Mouse (Mus musculus) myocyte (in vitro differentiated cells): ENCODE measurements around the gene Irgc1. TPM values are rescaled to one million over a fixed set of nuclear protein-coding genes. Genes with fewer than 3 reads are reported as not detected.

Experiments used
- H3K27me3 ChIP-seq: one replicate; pipeline ENCODE4 v1.6.1; 2011; ENCODE audit not compliant: control insufficient read depth, insufficient read depth, insufficient read length
- H3K36me3 ChIP-seq: one replicate; pipeline ENCODE4 v1.6.1; 2011; ENCODE audit not compliant: control insufficient read depth, insufficient read depth
- H3K4me2 ChIP-seq: one replicate; pipeline ENCODE4 v1.6.1; 2011; ENCODE audit warnings: low read depth, control low read depth
- H3K4me3 ChIP-seq: one replicate; pipeline ENCODE4 v1.5.1; 2011; ENCODE audit warnings: mild to moderate bottlenecking, control low read depth, moderate library complexity
- H3K79me2 ChIP-seq: one replicate; pipeline ENCODE4 v1.6.1; 2011; ENCODE audit not compliant: control insufficient read depth, insufficient read depth
- H3ac ChIP-seq: one replicate; pipeline ENCODE4 v1.6.1; 2011; ENCODE audit not compliant: control insufficient read depth, insufficient read length
- CEBPB ChIP-seq: IDR thresholded peaks from 2 replicates; pipeline ENCODE4 v1.6.1; 2011; ENCODE audit warnings: mild to moderate bottlenecking, moderate library complexity; ENCODE audit not compliant: poor library complexity, insufficient read depth, severe bottlenecking
- E2F4 ChIP-seq: IDR thresholded peaks from one replicate; pipeline ENCODE4 v1.6.1; 2011; ENCODE audit warnings: mild to moderate bottlenecking, control low read depth, moderate library complexity; ENCODE audit not compliant: insufficient read depth
- MAX ChIP-seq: IDR thresholded peaks from one replicate; pipeline ENCODE4 v1.6.1; 2011; ENCODE audit warnings: low read depth, mild to moderate bottlenecking, control low read depth
- MYOD1 ChIP-seq, 3 experiments: IDR thresholded peaks; one replicate each; pipeline ENCODE4 v1.6.1; 2011; ENCODE audit warnings: control low read depth in 2 of 3, low read depth in 2 of 3, mild to moderate bottlenecking in 2 of 3, moderate library complexity in 1 of 3; ENCODE audit not compliant: insufficient read length in 2 of 3, control insufficient read depth in 1 of 3
- MYOG ChIP-seq, 3 experiments: IDR thresholded peaks; one replicate each; pipeline ENCODE4 v1.6.1; 2011; ENCODE audit warnings: control low read depth in 2 of 3, low read depth in 2 of 3, mild to moderate bottlenecking in 2 of 3; ENCODE audit not compliant: insufficient read length in 2 of 3, control insufficient read depth in 1 of 3, insufficient read depth in 1 of 3
- POLR2A ChIP-seq: IDR thresholded peaks from one replicate; pipeline ENCODE4 v1.6.1; 2011; ENCODE audit warnings: low read depth, mild to moderate bottlenecking, control low read depth, moderate library complexity; ENCODE audit not compliant: insufficient read length
- POLR2AphosphoS2 ChIP-seq: IDR thresholded peaks from one replicate; pipeline ENCODE4 v1.6.1; 2011; ENCODE audit warnings: low read depth, control low read depth; ENCODE audit not compliant: insufficient read length
- REST ChIP-seq: IDR thresholded peaks from one replicate; pipeline ENCODE4 v1.6.1; 2011; ENCODE audit warnings: mild to moderate bottlenecking, control low read depth, moderate library complexity; ENCODE audit not compliant: insufficient read depth, insufficient read length
- SRF ChIP-seq: IDR thresholded peaks from one replicate; pipeline ENCODE4 v1.6.1; 2011; ENCODE audit warnings: low read depth; ENCODE audit not compliant: control insufficient read depth, insufficient read length
- TCF12 ChIP-seq: IDR thresholded peaks from one replicate; pipeline ENCODE4 v1.6.1; 2011; ENCODE audit warnings: mild to moderate bottlenecking, control low read depth; ENCODE audit not compliant: poor library complexity, insufficient read depth, severe bottlenecking
- TCF3 ChIP-seq: IDR thresholded peaks from one replicate; pipeline ENCODE4 v1.6.1; 2011; ENCODE audit warnings: low read depth, control low read depth; ENCODE audit not compliant: insufficient read length
- USF1 ChIP-seq: IDR thresholded peaks from one replicate; pipeline ENCODE4 v1.6.1; 2011; ENCODE audit warnings: low read depth, mild to moderate bottlenecking, control low read depth, moderate library complexity
- polyA plus RNA-seq: library from polyadenylated mRNA; unstranded; fragments of >200 nt; fragmentation: generic; extraction: Trizol; gene quantifications from one replicate; pipeline ENCODE4 v1.2.1, GENCODE M21; 2012; ENCODE audit warnings: missing spikeins

Irgc1 gene
- polyA plus RNA-seq, 1 experiment: 0.32 TPM

DNA sequence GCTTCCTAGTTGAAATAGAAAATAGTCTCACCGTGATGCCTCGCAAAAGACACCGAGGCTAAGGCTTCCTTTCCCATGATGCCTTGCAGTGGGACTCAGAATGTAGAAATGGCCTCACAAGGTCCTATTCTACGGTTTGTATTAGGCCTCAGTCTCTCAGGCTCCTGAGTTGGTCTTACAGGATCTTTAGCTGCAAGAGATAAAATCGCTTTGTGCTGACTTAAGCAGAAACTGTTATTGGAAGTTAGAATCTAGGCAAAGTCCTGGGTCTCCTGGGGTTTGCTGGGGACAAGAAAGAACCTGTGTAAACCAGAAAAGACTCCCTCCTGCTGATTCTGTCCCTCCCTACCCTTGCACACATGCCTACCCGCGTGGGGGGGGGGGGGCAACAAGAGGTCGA is 24.2 kb upstream of the Irgc1 start:
- Histone ChIP-seq H3K4me3 (no peak overlapping the region), H3K36me3 (peaks cover 10% of the 10 kb centered on the region), H3ac (no peak overlapping the region), H3K27me3 (no peaks in the 10 kb centered on the region), H3K4me2 (no peak overlapping the region), H3K79me2 (no peaks in the 10 kb centered on the region)
- TF ChIP-seq REST: no peak
- no peak for TF ChIP-seq TCF12
- TF ChIP-seq SRF: no peak
- TF ChIP-seq MAX: no peak
- no peak for TF ChIP-seq CEBPB
- no peak for TF ChIP-seq E2F4
- TF ChIP-seq MYOG (IDR thresholded peaks at IDR 0.05; ENCODE audit: control insufficient read depth in 1 of 3, insufficient read depth in 1 of 3, insufficient read length in 2 of 3, low read depth in 2 of 3): no peak

DNA sequence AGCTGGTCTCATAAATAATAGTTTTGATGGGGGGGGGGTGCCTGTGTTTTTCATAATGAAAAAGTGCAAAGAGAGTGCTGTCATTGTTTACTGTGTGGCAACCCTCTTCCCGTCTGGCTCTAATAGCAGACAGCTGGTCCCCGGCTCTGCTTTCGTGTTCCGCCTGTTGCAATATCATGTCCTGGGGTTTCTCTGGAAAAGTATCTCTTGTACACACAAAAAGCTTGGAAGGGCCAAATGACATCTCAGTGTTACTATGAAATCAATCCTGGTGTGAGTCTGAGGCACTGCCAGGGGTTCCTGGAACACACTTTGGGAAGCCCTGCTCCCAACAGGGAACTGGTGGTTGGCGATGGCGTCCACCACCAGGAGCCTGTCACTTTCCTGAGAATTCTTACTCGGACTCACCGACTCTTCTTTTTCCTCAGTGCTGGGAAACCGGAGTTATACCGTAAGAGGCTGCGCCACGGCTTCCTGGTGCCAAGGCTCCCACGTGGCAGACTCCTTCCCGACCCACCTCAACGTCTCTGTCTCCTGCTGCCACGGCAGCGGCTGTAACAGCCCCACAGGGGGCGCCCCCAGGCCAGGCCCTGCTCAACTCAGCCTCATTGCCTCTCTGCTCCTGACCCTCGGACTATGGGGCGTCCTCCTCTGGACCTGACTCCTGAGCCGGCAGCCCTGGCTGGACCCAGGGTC is 22.9 kb upstream of the Irgc1 start:
- Histone ChIP-seq H3K79me2 (no peaks in the 10 kb centered on the region), H3K27me3 (no peaks in the 10 kb centered on the region), H3K36me3 (peaks cover 10% of the 10 kb centered on the region), H3K4me3 (no peak overlapping the region), H3K4me2 (no peak overlapping the region), H3ac (no peak overlapping the region)
- no peak for TF ChIP-seq MYOD1 (IDR thresholded peaks at IDR 0.05; ENCODE audit: control insufficient read depth in 1 of 3, insufficient read length in 2 of 3, low read depth in 2 of 3)
- TF ChIP-seq SRF: no peak
- no peak for TF ChIP-seq MAX
- no peak for TF ChIP-seq CEBPB
- TF ChIP-seq MYOG (IDR thresholded peaks at IDR 0.05; ENCODE audit: control insufficient read depth in 1 of 3, insufficient read depth in 1 of 3, insufficient read length in 2 of 3, low read depth in 2 of 3): no peak
- no peak for TF ChIP-seq TCF12
- no peak for TF ChIP-seq POLR2A
- no peak for TF ChIP-seq USF1
- no peak for TF ChIP-seq POLR2AphosphoS2
- TF ChIP-seq REST: no peak
- TF ChIP-seq TCF3: no peak
- no peak for TF ChIP-seq E2F4

DNA sequence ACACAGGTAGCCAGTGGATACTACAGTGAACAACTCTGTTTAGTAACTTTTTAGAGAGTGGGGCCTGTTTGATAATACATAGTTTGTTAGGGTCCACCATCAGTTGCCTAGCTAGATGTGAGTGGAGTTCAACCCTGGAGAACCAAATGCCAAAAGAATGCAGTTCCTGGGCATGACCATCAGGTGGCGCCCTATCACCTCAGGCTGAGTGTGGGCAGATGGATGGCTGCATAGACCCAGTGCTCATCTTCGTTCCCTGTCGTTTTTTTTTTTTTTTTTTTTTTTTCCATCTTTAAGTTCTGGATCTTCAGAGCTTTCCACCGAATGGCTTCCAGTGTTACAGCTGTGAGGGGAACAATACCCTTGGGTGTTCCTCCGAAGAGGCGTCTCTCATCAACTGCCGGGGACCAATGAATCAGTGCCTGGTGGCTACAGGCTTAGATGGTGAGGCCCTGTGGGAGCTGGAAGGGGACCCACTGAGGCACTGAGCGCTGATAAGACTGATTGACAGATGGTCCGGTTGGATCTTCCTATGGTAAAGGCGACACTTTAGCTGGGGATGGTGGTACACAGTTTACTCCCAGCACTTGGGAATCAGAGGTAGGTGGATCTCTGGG is 21.9 kb upstream of the Irgc1 start:
- no peaks in the 10 kb centered on the region for H3K79me2 ChIP-seq
- no peaks in the 10 kb centered on the region for H3K27me3 ChIP-seq
- H3K4me2 ChIP-seq: no peak overlapping the region
- TF ChIP-seq MAX (no peak), CEBPB (no peak), SRF (no peak), POLR2AphosphoS2 (peak; percentile 48), MYOG (IDR thresholded peaks at IDR 0.05; ENCODE audit: control insufficient read depth in 1 of 3, insufficient read depth in 1 of 3, insufficient read length in 2 of 3, low read depth in 2 of 3) (no peak), E2F4 (no peak), MYOD1 (IDR thresholded peaks at IDR 0.05; ENCODE audit: control insufficient read depth in 1 of 3, insufficient read length in 2 of 3, low read depth in 2 of 3) (no peak), USF1 (no peak), TCF3 (no peak)
- H3K4me3 ChIP-seq: no peak overlapping the region
- no peak overlapping the region for H3ac ChIP-seq
- peaks cover 14% of the 10 kb centered on the region for H3K36me3 ChIP-seq

DNA sequence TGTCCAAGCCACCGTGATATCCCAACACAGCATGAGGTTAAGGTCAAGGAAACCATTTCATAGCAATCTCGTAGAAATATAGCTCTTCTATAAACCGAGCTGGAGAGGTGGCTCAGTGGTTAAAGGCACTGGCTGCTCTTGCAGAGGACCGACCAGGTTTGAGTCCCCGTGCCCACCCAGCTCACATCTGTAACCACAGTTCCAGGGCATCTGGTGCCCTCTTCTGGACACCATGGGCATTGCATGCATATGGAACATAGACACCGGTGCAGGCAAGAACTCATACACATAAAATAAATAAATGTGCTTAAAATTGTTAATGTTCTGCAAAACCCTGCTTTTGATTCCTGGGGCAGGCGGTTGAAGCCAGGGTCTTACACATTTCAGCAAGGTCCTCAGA is 20.8 kb upstream of the Irgc1 start:
- Histone ChIP-seq H3ac (no peak overlapping the region), H3K4me3 (no peak overlapping the region), H3K36me3 (peaks cover 24% of the 10 kb centered on the region), H3K79me2 (no peaks in the 10 kb centered on the region), H3K27me3 (no peaks in the 10 kb centered on the region), H3K4me2 (no peak overlapping the region)
- TF ChIP-seq USF1: no peak
- TF ChIP-seq CEBPB: no peak

DNA sequence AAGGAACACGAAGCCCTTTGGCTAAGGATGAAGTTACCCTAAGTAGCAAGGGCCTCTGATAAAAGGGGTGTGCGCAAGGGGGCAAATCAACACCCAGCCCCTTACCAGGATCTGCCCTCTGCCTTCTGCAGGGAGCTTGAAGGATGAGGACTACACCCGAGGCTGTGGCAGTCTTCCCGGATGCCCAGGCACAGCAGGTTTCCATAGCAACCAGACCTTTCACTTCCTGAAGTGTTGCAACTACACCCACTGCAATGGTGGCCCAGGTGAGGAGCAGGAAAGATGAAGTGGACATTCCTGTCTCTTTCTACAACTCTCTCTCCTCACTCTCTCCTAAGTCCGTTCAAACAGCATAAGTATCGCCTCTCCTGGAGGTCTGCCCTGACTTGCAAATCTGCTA is 20.3 kb upstream of the Irgc1 start:
- Histone ChIP-seq H3K4me2 (no peak overlapping the region), H3K36me3 (peaks cover 24% of the 10 kb centered on the region), H3ac (no peak overlapping the region), H3K27me3 (no peaks in the 10 kb centered on the region), H3K4me3 (no peak overlapping the region), H3K79me2 (no peaks in the 10 kb centered on the region)
- TF ChIP-seq POLR2AphosphoS2 (peak; percentile 9), SRF (no peak)
